Mouse (Mus musculus) gastrocnemius, postnatal 36 days (tissue): Measurements from ENCODE around the gene Prss56. TPM values are rescaled to one million over a fixed set of nuclear protein-coding genes. Genes with fewer than 3 reads are reported as not detected.

Experiments
- DNase-seq, 2 experiments: peaks; one replicate each; pipeline ENCODE4 v3.0.0; 2022
- intact Hi-C: fragments of 180-260 bp; cut with DNase I; formaldehyde crosslinking; loops from one replicate; pipeline ENCODE4 v1.15.1; 2025
- long read RNA-seq, 2 experiments: library from polyadenylated mRNA; stranded (forward); transcript quantifications; one replicate each; pipeline ENCODE4 v2.0.0; 2021
- total RNA-seq, 2 experiments: library from RNA; stranded (reverse); gene quantifications; 2 replicates each; pipeline ENCODE4 v1.2.3; 2021

Gene Prss56
- not detected for total RNA-seq
- long read RNA-seq, experiment 1 = 0 reads
- long read RNA-seq, experiment 2 = 0 reads

DNA sequence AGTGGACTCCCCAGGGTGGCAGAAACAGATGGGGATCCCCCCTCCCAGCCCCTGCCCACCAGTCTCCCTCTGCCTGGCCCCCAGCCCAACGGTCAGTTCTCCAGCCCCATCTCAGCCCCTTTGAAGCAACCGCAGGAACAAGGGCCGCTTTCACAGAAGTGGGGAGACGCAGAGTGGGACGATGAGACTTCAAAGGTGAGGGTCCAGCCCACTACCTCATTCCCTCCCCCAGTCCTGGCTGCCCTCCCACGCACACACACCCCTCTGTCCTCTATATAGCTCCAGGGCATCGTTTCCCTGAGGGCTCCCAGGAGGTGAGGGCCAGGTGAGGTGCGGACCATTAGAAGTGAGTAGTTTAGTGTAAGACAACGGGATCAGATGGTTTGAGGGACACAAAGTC, at the start of gene Prss56:
TSS of gene Prss56 (plus strand) at position 301 of the 400 bp plus-strand sequence.
- no peak for DNase-seq
- intact Hi-C loops = loop anchor here (10.0 kb wide), 2 partner anchors 528 to 568 kb away; no protein-coding TSS in a partner anchor

DNA sequence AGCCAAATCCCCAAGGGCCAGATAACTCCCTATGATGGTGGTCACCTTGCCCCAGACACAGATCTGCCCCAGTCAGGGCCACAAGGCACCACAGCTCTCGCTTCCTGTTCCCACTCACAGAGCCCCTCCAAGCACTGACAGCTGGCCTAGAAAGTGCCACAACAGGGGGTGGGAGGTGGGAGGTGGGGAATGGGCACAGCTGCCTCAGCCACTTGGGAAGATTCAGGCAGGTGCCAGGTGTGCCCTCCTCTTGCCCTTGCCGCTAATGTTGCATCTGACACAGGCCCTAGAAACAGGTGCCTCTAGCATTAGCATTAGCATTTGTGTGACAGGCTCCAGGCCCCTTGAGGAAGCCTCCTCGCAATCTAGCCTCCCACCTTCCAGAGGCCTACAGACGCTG, 41.6 kb upstream of the Prss56 start:
- no peak for DNase-seq
- intact Hi-C loops = no loop called here

DNA sequence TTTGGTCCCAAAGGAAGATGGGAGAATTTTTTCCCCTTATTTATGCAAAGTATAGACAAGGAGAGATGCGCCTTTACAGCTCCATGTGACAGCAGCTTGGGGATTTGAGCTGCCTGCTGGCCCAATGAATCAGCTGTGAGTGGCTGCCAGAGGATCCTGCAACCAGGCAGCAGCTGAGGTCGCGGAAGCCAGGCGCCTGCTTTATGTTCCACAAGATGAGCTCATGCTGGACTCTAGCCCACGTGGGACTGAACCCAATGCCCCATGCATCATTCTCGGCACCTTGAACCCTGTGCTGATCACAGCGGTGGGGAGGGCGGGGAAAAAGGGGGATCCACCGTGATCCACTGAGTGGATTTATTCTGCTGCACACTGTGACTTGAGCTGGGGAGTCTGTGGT, 40.7 kb upstream of the Prss56 start:
- DNase-seq = no peak
- intact Hi-C loops = no loop called here

DNA sequence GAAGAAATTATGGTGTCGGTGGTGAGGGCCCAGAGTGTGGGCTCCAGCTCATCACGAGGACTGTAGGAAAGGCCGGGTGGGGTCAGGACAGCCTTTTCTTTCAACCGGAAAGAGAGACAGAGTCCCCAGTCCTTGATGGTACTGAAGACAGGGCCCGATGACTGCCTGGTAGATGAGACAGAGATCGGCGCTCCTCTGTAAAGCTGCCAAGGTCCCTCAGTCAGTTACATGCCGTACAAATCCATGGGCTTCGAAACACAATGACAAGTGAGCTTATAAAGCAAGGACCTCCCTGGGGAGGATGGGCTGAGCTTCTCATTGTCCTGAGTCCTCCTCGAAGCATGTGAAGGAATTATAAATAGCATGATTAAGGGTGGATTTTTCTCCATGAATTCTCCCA, 40.0 kb upstream of the Prss56 start:
- intact Hi-C loops = no loop called here
- DNase-seq = no peak

DNA sequence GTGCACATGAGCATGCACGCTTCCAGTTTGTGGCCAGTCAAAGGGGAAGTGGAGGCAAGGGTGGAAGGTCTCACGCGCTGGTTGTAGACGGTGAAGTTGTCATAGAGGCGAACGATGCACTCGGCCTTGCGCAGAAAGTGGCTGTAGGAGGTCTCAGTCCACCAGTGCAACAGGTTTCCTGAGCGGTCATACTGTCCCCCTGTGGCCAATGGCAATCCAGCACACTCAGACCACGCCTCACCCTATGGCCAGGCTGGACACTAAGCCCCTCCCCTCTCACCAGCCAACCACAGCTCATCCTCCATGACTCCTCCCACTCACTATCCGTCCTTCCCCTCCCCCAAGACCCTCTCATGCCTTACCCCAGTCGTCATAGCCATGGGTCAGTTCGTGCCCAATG, 33.7 kb upstream of the Prss56 start:
- intact Hi-C loops = no loop called here
- no peak for DNase-seq

DNA sequence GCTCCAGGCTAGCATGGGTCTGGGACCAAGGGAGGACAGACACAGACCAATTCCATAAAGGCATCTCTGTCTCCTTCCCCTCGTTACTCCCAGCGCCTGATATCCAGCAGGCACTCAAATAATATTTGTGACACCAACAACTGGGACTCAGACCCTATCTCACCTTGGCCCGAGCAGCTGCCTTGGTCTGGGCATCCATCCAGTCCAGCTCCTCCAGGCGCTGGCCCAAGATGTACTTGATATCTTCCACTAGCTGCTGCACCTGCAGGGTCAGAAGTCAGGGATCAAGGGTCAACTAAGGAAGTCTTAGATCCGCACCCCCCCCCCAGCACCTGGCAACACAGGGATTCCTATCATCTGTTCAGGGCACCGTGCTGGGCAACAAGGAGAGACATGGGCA, 31.8 kb upstream of the Prss56 start:
- DNase-seq = no peak
- intact Hi-C loops = no loop called here

DNA sequence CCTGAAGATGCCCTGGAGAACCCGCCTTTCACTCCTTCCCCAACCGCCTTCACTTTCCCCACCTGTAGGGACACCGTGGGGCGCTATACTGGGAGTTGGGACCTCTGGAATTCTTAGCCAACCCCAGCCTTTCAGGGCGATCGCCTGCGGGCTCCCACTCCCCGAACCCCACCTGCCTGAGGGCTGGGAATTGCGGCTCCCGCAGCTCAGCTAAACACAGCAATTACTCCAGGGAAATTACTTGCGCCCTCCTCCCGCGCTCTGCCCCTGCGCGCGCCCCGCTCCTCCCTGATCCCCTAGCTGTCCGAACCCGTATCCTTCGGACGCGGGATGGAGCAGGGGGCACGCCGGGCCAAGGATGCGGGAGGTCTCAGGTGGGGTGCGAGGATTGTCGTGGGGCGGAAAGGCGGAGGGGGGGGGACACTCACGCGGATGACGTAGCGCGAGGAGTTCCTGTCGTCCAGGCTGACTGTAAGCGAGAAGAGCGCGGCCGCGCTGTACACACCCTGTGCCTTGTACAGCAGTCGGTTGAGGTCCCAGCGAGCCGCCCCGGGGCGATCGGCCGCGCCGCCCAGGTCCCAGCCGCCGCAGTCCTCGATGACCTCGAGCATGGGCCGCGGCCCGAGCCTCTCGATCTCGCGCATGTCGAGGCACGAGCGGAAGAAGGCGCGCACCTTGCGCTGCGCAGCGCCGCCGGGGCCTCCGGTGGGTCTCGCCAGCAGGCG, 29.2 kb upstream of the Prss56 start:
- no peak for DNase-seq
- intact Hi-C loops = no loop called here

DNA sequence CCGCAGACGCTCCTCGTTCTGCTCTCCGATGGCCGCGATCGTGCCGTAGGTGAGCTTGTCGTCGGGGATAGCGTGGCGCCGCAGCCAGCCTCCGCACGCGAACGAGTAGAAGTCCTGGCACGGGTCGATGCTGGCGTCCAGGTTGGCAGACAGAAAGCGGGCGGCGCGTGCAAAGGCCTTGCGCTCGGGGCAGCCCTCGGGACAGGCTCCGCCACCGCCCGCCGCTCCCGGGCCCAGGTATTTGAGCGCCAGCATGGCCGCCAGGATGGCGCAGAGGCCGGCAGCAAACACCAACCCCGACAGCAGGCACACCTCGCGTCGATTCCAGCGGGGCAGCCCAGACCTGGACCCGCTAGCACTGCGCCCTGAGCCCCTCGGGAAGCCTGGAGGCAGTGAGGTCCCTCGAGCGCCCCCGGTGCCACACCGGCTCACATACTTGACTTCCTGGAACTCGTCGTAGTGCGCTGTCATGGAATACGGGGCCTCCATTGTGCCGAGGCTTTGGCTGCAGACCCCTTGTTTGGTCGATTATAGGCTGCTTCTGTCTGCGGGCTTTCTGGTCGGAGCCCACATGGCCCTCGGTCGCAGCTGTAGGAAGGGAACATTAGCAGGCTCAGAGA, 28.5 kb upstream of the Prss56 start:
- intact Hi-C loops = no loop called here
- DNase-seq = no peak

DNA sequence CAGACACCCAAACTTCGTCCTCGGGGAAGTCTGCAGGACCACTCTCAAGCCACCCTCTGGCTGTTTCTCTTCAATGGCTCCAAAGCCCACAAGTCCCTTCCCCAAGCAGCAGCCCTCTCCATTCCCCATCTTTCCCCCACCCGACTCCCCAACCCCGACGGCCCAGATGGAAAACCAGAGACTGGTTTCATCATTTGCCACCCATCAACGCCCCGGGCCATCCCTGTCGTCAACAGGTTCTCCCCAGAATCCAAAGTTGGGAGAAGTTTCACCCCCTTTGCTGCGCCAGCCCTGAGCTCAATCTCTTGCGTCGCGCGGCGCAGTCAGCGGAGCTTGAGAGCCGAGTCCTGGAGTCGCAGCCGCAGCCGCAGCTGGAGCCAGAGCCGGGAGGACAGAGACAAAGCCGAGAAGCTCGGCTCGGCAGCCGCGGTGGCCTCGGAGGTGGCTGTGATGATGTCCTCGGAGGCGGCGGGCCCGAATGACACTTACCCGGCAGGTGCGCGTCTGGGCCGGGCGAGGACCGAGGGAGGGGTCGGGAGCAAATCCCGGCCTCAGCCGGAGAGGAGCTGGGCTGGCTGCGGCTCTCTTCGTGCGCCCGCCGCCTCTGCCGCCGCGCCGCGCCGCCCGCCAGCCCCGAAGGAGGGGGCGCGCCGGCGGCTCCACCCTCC, 27.4 kb upstream of the Prss56 start:
- DNase-seq = no peak
- intact Hi-C loops = no loop called here

DNA sequence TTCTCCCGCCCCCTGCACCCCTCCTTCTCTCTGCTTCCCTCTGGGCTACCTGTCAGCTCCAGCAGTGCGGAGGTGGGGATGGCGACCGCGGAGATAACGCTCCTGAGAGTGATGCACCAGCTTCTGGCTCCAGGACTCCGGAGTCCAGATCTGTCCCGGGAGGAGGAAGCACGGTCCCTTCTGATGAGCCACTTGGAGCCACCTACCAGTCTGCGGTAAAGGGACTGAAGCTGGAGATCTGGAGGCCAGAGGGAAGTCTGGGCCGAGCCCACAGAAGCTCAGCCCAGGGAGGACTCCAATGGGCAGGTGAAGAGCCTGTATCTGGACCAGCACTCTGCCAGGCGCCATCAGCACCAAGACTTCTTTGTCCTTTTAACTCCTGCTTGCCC, 26.9 kb upstream of the Prss56 start, which contains the start of gene Ecel1:
TSS of gene Ecel1 (minus strand) at position 323 of the 389 bp plus-strand sequence.
- DNase-seq = no peak

DNA sequence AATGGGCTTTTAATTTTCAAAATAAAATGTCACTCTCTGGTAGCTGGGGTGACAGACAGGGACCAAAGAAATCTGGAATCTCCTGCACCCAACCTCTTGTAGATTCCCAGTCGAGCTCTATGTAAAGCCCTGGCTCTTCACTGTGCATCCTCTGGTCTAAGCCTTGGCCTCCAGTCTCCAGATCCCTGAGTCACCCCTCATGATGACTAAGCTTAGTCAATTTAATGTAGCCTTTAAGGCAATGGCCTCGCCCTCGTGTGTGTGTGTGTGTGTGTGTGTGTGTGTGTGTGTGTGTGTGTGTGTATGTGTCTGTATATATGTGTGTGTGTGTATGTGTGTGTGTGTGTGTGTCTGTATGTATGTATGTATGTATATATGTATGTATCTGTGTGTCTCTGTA, 23.7 kb upstream of the Prss56 start:
- no peak for DNase-seq
- intact Hi-C loops = no loop called here

More for the DNA sequence above, 26.9 kb upstream of the Prss56 start, which contains the start of gene Ecel1:
- intact Hi-C loops = no loop called here

DNA sequence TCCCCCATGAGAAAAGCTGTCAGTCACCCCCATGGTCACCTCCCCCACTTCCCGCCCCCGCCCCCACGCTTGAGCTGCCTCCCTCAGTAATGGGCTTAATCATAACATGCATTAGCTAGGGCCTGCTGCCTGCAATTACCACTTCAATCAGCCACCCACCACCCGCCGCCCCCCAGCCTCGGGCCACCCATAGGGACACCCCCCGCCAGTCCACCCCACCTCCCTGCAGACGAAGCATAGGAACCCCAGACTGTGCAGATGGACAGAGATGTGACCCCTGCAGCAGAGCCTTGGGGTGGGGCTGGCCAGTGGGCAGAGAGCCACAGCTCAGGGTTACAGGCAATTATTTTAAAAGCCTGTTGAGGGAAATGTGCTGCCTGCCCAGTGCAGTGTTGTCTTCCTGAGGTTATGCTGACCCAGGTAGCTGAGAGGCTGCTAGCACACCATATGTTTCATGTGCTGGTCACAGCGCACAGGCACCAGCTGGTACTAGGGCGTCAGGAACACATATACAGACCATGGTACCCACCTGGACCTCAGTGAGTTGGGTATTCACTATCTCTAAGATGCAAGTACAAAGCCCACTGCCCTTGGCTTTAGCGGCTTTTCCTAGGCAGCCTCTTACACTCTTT, 18.8 kb upstream of the Prss56 start:
- DNase-seq = no peak
- intact Hi-C loops = no loop called here

DNA sequence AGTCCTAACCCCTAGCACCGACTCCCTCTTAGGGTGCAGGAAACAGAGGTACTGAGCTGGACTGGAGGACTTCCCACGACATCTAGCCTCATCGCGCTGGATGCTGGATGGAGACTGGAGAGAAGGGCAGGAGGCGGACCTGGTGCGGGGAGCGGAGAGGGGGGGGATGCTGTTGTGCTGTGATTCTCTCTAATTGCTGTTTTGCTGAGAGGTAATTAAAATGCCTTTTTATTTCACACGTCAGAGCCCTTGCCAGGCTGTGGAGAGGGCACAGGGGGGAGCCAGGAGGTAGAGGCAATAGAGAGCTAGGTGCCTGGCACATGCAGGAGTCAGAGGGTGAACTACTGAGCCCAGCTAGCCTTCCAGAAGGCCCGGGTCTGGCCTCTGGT, 18.3 kb upstream of the Prss56 start:
- intact Hi-C loops = no loop called here

DNA sequence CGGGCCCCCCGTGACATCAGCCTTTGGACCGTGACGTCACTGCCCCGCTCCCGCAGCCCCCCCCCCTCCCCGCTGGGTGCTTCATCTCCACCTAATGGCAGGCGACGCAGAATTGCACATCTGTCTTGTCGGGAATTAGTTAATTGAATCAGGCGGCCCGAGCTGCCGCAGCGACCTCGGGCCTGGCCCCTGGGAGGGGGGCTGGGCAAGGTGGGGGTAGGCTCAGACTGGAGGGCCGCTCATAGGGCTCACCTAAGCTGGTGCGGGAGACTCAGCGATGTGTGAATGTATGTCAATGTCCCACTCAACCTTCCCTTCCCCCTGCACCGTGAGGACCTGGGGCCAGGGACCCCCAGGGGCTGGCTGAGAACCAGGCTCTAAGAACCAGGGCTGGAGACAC, 12.7 kb upstream of the Prss56 start:
- DNase-seq = no peak
- intact Hi-C loops = no loop called here

More for the DNA sequence above, 18.3 kb upstream of the Prss56 start:
- DNase-seq = no peak

DNA sequence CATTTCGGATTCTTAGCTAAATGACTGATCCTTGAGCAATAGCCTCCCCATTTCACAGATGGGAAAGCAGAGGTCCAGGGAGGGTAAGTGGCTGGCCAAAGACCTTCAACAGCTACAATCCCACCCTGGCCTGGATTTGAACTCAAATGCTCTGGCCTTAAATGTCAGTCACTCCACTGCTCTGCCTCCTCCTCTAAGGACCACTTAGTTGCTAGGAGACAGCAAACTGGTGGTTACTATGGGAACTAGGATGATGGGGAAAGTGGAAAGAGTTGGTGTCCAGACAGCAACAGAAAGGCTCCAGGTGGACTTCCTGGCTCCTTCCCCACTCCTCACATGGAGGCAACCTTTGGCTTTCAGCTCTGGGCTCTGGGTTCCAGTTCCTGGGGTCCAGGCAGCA, 11.8 kb upstream of the Prss56 start:
- DNase-seq = no peak
- intact Hi-C loops = no loop called here

DNA sequence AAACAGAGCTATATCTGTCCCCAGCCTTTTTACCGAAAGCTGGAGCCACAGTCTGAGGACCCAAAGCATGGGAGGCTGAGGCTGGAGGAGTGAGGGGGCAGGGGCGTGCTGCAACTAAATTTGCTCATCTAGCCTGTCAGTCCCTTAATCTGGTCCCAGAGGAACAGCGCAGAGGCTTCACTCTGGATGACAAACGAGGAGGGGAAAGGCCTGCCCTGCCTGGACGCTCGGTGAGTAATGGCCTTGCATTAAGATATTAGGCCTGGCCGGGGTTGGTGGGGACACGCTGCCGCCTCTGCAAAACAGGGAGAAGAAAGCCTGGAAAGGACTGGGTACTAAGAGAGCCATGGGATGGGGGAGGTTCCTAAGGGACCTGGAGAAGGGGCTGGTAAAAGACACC, 10.8 kb upstream of the Prss56 start:
- no peak for DNase-seq
- intact Hi-C loops = no loop called here

DNA sequence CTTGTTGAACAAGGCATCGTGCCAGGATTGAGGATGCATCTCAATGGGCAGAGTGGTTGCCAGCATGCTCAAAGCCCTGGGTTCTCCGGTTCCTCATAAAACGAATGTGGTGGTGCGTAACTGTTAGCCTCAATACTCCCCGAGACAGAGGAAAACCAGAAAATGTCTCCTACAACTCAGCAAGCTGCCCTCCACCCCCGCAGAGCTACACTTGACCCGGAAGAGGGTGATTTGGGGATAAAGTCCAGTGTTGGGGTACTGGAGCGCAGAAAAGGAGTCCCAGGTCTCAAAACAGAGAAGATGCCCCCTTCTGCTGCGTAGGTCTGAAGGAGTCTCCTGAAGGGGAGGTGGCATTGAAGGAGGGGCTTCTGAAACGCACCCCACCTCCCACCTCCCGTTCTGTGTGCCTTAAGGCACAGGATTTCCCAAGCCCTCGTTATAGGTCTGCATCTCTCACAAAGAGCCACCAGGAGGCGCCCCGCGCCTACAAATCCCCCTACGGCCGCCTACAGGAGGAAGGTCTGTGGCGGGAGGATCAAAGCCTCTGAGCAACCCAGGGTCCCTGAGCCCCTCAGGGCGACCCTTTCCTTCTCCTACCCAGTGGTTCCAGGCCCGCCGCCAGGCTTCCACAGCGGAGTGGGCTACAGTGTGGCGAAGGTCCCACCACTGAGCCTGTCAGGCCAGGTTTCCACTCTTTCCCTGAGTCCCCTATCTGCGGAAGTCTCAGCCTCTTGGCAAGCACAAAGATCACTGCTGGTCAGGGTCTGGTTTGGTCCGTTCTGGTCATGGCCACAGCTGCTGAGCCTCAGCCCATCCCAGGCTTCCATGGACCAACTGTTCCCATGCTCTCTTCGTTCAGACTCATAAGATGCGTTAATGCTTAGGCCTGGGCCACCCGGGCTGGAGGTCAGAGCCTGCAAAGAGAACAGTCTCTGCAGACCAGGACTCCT, 8.8 kb upstream of the Prss56 start:
- intact Hi-C loops = no loop called here
- peak in 1 of 2 experiments; percentile 62 for DNase-seq

DNA sequence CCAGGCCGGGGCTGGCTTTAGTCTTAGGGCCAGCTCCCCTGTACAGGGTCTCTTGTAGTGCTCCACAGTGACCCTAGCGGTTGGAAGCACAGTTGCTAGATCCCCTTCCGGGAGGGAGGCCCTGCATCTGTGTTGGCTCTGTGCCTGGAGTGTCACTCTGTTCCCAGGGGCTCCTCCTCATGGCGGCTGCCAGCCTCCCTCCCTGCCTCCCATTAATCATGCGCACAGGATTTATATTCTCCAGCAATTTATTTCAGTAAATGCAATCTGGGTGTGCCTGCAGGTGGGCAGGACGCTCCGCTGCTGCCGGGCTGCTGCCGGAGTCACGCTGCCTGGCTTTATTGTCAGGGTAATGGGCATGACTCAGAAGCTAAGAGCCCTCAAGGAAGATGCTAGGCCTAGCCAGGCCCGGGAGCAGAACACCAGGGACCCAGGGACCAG, 7.2 kb upstream of the Prss56 start:
- intact Hi-C loops = no loop called here
- DNase-seq = no peak

DNA sequence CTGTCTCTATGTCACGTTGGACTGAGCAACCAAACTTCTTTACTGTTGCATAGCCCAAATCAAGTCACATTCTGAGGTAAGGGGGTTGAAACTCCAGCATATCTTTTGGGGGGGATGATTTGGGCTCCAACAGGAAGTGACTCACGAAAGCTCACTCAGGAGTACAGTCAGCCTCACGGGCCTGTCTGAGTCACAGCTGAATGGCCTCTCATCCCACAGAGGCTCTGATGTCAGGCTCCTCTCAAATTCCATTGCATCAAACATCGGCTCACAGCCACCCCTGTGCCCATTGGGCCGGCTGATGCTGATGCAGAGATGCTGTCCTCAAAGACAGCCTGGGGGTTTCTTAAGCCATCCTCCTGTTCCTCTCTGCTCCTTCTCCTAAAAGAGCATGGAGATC, 2.2 kb upstream of the Prss56 start:
- DNase-seq = no peak
- intact Hi-C loops = loop anchor here (10.0 kb wide), 2 partner anchors 526 to 566 kb away; no protein-coding TSS in a partner anchor
